Mouse (Mus musculus): Measurements from ENCODE around the gene Snhg11. TPM values are rescaled to one million over a fixed set of nuclear protein-coding genes. Genes with fewer than 3 reads are reported as not detected.
"Not testable (repeated sequence)": the region's sequence is repeated elsewhere in the genome, so short reads cannot be mapped to it uniquely, and the experiment has no call there.

Gene Snhg11
- total and polyA plus RNA-seq, 3 experiments, result 0.06 TPM; not detected in 2

DNA sequence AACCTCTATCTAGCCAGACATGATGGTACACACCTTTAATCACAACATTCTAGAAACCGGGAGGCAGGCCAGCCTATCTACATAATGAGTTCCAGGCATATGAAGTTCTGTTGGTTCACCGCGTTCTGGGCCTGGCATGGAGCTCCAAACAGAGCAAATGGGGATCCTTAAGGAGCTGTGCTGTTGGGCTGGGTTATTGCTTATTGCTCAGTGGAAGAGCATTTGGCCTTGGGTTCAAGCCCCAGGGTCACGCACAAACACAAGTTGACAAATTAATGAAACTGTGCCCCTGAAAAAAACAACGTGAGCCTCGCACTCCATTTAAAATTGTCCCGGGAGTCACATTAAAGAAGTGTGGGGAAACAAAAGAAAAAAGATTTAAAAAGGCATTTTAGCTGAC, 14.0 kb downstream of the Snhg11 start:
- Histone ChIP-seq H3K4me3 (ENCODE audit: control insufficient read depth in 1 of 2, insufficient read depth in 1 of 2, low read depth in 2 of 2, low read length in 2 of 2) (no peak overlapping the region), H3K4me1 (ENCODE audit: control insufficient read depth in 1 of 2, insufficient read depth in 2 of 2, low read length in 2 of 2) (no peaks in the 10 kb centered on the region), H3K27me3 (ENCODE audit: control insufficient read depth in 1 of 2, insufficient read depth in 2 of 2, low read length in 2 of 2) (peaks cover 6 to 12% of the 10 kb centered on the region in 2 experiments; a peak in 3 of 4 replicates), H3K9ac (ENCODE audit: control insufficient read depth, low read depth, low read length, poor library complexity, severe bottlenecking) (no peak overlapping the region), H3K79me2 (ENCODE audit: control insufficient read depth, insufficient read depth, low read length, poor library complexity) (no peaks in the 10 kb centered on the region), H3K36me3 (ENCODE audit: control insufficient read depth in 1 of 2, insufficient read depth in 2 of 2, low read length in 2 of 2) (no peaks in the 10 kb centered on the region), H3K27ac (ENCODE audit: control insufficient read depth, low read depth, low read length) (no peak overlapping the region), H3K9me3 (replicated peaks; ENCODE audit: insufficient read depth, low read length) (no peaks in the 10 kb centered on the region)
- TF ChIP-seq MYB (IDR thresholded peaks at IDR 0.05; ENCODE audit: low read depth, low read length) (no peak), UBTF (IDR thresholded peaks at IDR 0.05; ENCODE audit: borderline replicate concordance, insufficient read depth, low read depth, low read length) (no peak), ZC3H11A (IDR thresholded peaks at IDR 0.05; ENCODE audit: low read depth, low read length) (no peak), NRF1 (IDR thresholded peaks at IDR 0.05; ENCODE audit: insufficient read depth, low read depth, low read length, poor library complexity, severe bottlenecking) (no peak), RAD21 (IDR thresholded peaks at IDR 0.05; ENCODE audit: low read depth, low read length) (no peak), ELF1 (IDR thresholded peaks at IDR 0.05; ENCODE audit: low read depth, low read length) (no peak), MAFK (IDR thresholded peaks at IDR 0.05; ENCODE audit: borderline replicate concordance, low read depth, low read length) (no peak), KAT2A (conservative IDR thresholded peaks at IDR 0.05; ENCODE audit: low read depth, low read length) (no peak), CHD2 (IDR thresholded peaks at IDR 0.05; ENCODE audit: low read length) (no peak), POLR2A (IDR thresholded peaks at IDR 0.05; ENCODE audit: control insufficient read depth in 1 of 2, insufficient read depth in 1 of 2, low read depth in 1 of 2, low read length in 2 of 2, poor library complexity in 1 of 2) (no peak), SMC3 (IDR thresholded peaks at IDR 0.05; ENCODE audit: low read depth, low read length) (no peak), SIN3A (IDR thresholded peaks at IDR 0.05; ENCODE audit: low read length) (no peak), MYC (IDR thresholded peaks at IDR 0.05; ENCODE audit: low read depth, low read length) (no peak), USF2 (IDR thresholded peaks at IDR 0.05; ENCODE audit: borderline replicate concordance in 1 of 2, insufficient read depth in 1 of 2, low read depth in 1 of 2, low read length in 2 of 2) (no peak), NELFE (IDR thresholded peaks at IDR 0.05; ENCODE audit: low read depth, low read length) (no peak), JUND (IDR thresholded peaks at IDR 0.05; ENCODE audit: low read depth, low read length) (no peak), MEF2A (IDR thresholded peaks at IDR 0.05; ENCODE audit: extremely low read depth, insufficient replicate concordance, low read depth, low read length, poor library complexity, severe bottlenecking) (no peak), CTCF (IDR thresholded peaks at IDR 0.05 in 2 of 3, conservative IDR thresholded peaks at IDR 0.05 in 1 of 3; ENCODE audit: control insufficient read depth in 1 of 3, insufficient read depth in 1 of 3, low read depth in 2 of 3, low read length in 3 of 3, poor library complexity in 1 of 3, severe bottlenecking in 1 of 3) (no peak), MXI1 (IDR thresholded peaks at IDR 0.05; ENCODE audit: low read depth, low read length) (no peak), MAX (IDR thresholded peaks at IDR 0.05; ENCODE audit: low read length) (no peak)
- no peak for DNase-seq (ENCODE audit: low read depth, low spot score)

DNA sequence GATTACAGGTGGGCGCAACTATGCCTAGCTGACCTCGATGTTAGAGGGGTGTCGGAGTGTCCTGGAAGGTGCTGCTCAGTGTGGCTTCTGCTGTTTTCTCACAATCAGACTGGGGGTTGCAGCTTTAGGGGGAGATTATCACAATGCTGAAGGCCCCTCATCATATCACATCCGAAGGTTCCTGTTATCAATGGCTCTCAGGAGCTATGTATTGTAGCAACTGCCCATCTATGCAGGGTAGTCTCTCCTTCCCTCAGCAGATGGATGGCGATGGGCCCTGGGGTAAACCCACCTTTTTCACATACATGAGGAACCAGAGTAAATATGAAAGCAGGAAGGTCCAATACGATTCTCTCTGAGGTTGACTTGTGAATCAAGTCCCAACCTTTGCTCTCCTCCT, 20.9 kb downstream of the Snhg11 start:
- no peaks in the 10 kb centered on the region for H3K4me1 ChIP-seq (ENCODE audit: control insufficient read depth in 1 of 2, insufficient read depth in 2 of 2, low read length in 2 of 2)
- H3K27ac ChIP-seq (ENCODE audit: control insufficient read depth, low read depth, low read length), result no peak overlapping the region
- DNase-seq (ENCODE audit: low read depth, low spot score), result no peak
- no peak overlapping the region for H3K9ac ChIP-seq (ENCODE audit: control insufficient read depth, low read depth, low read length, poor library complexity, severe bottlenecking)
- H3K36me3 ChIP-seq (ENCODE audit: control insufficient read depth in 1 of 2, insufficient read depth in 2 of 2, low read length in 2 of 2), result no peaks in the 10 kb centered on the region
- TF ChIP-seq ZC3H11A (IDR thresholded peaks at IDR 0.05; ENCODE audit: low read depth, low read length) (no peak), MEF2A (IDR thresholded peaks at IDR 0.05; ENCODE audit: extremely low read depth, insufficient replicate concordance, low read depth, low read length, poor library complexity, severe bottlenecking) (no peak), TBP (IDR thresholded peaks at IDR 0.05; ENCODE audit: low read depth, low read length) (no peak), ZNF384 (IDR thresholded peaks at IDR 0.05; ENCODE audit: low read depth, low read length) (no peak), POLR2A (IDR thresholded peaks at IDR 0.05; ENCODE audit: control insufficient read depth in 1 of 2, insufficient read depth in 1 of 2, low read depth in 1 of 2, low read length in 2 of 2, poor library complexity in 1 of 2) (no peak), MYC (IDR thresholded peaks at IDR 0.05; ENCODE audit: low read depth, low read length) (no peak), TAL1 (IDR thresholded peaks at IDR 0.05; ENCODE audit: low read length) (no peak), RAD21 (IDR thresholded peaks at IDR 0.05; ENCODE audit: low read depth, low read length) (no peak), SMC3 (IDR thresholded peaks at IDR 0.05; ENCODE audit: low read depth, low read length) (no peak), E2F4 (IDR thresholded peaks at IDR 0.05; ENCODE audit: borderline replicate concordance, low read depth, low read length) (no peak)
- peaks cover 0 to 2% of the 10 kb centered on the region in 2 experiments; a peak in 1 of 4 replicates for H3K27me3 ChIP-seq (ENCODE audit: control insufficient read depth in 1 of 2, insufficient read depth in 2 of 2, low read length in 2 of 2)
- no peaks in the 10 kb centered on the region for H3K79me2 ChIP-seq (ENCODE audit: control insufficient read depth, insufficient read depth, low read length, poor library complexity)
- H3K4me3 ChIP-seq (ENCODE audit: control insufficient read depth in 1 of 2, insufficient read depth in 1 of 2, low read depth in 2 of 2, low read length in 2 of 2), result no peak overlapping the region
- no peaks in the 10 kb centered on the region for H3K9me3 ChIP-seq (replicated peaks; ENCODE audit: insufficient read depth, low read length)

DNA sequence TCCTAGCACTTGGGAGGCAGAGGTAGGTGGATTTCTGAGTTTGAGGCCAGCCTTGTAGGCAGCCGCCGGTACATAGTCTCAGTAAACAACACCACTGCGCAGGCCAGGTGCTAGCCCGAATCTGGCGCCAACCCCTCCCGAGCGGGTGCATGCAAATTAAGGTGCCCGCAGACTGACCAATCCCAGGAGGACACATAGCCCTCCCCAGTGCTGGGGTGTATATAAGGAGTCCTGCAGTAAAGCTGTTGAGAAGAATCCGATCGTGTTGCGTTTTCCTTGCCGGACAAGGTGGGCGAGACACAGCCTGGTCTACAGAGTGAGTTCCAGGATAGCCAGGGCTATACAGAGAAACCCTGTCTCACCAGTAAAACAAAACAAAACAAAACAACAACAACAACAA, 21.7 kb downstream of the Snhg11 start:
- not testable (repeated sequence) for H3K9me3 ChIP-seq (replicated peaks; ENCODE audit: insufficient read depth, low read length); H3K9ac ChIP-seq (ENCODE audit: control insufficient read depth, low read depth, low read length, poor library complexity, severe bottlenecking); DNase-seq (ENCODE audit: low read depth, low spot score); H3K4me3 ChIP-seq (ENCODE audit: control insufficient read depth in 1 of 2, insufficient read depth in 1 of 2, low read depth in 2 of 2, low read length in 2 of 2); H3K4me1 ChIP-seq (ENCODE audit: control insufficient read depth in 1 of 2, insufficient read depth in 2 of 2, low read length in 2 of 2); H3K27ac ChIP-seq (ENCODE audit: control insufficient read depth, low read depth, low read length); H3K79me2 ChIP-seq (ENCODE audit: control insufficient read depth, insufficient read depth, low read length, poor library complexity); H3K27me3 ChIP-seq (ENCODE audit: control insufficient read depth in 1 of 2, insufficient read depth in 2 of 2, low read length in 2 of 2); H3K36me3 ChIP-seq (ENCODE audit: control insufficient read depth in 1 of 2, insufficient read depth in 2 of 2, low read length in 2 of 2)
